Mouse (Mus musculus) layer of hippocampus, postnatal 36 days (tissue): ENCODE measurements at regions not wholly inside any gene's neighbourhood (a gene's known extent, or its start where the extent isn't known, plus 50 kb on each side); places are given as distances from the start of the nearest gene placed in this dataset.
A peak's percentile ranks its signal among the peaks of the same experiment; 100 is the strongest.
"Not testable (repeated sequence)": the region's sequence is repeated elsewhere in the genome, so short reads cannot be mapped to it uniquely, and the experiment has no call there.

Source experiments
- DNase-seq, 2 experiments: peaks; one replicate each; pipeline ENCODE4 v3.0.0; 2022

- peak in 1 of 2 experiments; percentile 33 for DNase-seq
Observed at GRCm38 (mm10) chr10:111354607-111355006, 56.1 kb downstream of the Bbs10 start.

- DNase-seq: not testable (repeated sequence)
Observed at GRCm38 (mm10) chr10:111358340-111358739, 59.9 kb downstream of the Bbs10 start.

DNA sequence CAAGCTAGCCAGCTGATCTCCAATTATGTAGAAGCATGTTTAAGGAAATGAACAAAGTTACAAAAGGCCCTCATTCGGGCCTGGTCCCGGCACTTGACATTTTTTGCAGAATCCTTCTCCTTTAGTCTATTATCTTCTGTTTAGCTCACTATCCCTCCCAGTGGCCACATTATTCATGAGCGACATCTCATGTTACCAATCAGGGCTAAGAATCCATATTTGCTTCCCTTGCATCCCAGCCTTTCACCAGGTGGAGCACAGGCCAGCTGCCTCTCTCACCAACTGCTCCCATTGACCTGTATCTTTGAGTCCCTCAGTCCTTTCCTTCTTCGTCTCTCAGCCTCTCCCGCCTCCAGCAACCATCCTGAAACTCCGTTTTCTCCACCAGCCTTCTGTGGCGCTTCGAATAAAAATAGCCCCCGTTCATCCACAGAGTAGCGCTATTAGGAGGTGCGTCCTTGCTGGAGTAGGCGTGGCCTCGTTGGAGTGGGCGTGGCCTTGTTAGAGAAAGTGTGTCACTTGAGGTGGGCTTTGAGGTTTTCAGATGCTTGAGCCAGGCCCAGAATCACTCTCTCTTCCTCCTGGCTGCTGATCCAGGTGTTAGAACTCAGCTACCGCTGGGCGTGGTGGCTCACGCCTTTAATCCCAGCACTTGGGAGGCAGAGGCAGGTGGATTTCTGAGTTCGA lies 63.4 kb downstream of the Bbs10 start:
- no peak for DNase-seq

DNA sequence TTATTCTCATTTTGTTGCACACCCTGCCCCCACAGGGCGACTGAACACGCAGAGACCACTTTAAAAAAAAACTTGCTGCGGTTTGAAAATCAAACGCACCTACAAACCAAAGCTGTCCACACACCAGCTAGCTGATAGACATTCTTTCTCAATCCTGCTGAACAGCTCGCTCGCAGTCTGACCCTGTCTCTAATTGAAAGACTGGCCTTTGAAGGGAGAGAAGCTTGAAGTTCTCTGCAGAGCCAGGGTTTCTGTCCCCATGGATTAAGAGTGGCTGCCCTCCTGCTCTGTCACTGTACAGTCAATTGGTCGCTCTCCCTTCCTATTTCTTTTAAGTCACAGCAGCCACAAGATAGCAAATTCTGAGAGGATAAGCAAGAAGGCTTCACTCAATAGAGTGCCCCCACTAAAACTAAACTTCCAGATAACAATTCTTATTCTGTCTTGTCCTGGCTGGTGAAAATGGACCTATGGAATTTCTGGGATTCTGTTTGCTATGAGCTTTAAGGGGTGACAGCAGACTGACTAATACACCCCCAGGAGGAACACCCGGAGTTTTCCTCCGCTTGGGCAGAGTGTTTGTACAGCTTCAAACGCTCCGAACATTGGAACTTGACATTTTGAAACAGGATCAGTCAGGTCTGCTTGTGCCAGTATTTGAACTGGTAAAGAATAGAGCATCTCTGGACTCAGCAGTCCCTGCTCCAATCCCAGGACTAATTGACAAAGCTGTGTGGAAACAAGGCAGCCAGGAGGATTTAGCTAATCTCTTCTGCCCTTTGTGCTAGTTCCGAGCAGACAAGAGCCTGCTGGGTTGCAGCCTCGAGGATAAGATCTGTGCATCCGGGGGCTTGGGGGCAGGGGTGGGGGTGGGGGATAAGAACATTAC lies 65.5 kb downstream of the Bbs10 start:
- no peak for DNase-seq

GRCm38 (mm10) chr10:111365011-111365410 lies 66.5 kb downstream of the Bbs10 start:
- DNase-seq: no peak

GRCm38 (mm10) chr10:111369046-111369445 lies 70.6 kb downstream of the Bbs10 start:
- DNase-seq: not testable (repeated sequence)

DNA sequence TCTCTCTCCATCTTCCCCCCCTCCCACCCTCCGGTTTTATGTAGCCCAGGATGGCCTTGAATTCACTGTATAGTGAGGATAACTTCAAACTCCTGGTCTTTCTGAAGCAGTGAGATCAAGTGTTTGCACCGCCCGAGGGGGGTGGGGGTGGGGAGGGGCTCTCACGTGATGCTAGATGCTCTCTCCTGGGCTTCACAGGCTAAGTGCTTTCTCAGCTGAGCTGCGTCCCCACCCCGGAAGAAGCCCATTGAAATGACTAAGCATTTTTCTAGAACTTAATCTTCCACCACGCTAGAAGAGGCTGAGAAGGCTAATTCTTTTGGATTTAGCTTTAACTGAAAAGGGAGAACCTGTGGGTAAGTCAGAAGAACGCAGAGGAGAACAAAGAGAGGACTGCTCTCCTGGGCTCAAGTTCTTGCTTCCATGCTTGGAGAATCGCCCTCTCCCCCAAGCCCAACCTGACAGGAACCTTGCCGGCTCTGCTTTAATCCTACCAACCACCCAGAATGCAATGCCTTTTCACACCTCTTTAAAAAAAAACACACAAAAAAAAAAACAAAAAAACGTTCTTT lies 79.7 kb downstream of the Bbs10 start:
- DNase-seq: no peak

DNA sequence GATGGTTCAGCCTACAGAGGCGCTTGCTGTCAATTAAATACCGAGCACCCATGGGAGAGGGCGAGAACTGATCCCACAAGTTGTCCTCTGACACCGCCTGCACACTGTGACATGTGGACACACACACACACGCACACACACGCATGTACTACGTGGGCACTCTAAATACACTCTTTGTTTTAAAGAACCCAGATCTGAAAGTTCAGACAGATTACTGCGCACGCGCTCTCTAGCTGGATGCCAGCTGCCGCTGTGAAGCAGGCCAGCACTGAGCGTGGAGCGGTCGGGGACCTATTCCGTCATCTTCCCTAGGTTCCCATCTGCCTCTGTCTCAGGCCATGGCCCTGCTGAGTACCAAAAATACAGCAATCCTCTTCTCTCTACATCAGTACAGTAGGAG lies 83.2 kb downstream of the Bbs10 start:
- DNase-seq: peak; percentile 59 to 61

DNA sequence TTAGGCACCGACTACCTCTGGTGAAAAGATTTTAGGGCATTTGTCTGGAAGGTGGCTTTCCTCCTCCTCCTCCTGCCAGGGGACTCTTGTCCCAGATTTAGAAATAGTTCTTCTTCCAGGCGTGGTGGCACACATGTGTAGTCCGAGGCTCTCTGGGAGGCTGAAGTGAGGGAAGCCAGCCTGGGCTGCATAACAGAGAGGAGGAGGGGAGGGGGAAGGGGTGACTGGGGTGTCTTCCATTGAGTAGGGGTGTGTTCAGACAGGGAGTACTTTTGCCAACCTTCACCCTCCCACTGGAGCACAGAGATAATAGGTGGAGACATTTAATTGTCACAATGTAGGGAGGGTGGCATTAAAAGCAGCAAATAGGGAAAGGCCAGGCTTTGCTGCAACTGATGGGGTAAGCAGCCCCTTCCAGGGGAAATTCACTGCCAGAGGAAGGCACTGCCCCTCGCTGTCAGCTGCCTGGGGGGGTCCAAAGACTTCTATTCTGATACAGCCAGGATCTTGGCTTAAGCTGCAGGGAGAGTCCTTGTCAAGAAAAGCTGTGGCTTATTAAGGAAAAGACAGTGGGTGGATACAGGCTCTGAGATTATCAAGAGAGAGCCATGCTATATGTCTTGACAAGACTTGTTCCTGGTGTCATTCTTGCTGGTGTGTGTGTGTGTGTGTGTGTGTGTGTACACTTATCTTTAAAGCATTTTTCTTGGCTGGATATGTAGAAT lies 83.9 kb downstream of the Bbs10 start:
- no peak for DNase-seq

GRCm38 (mm10) chr10:111385561-111385960 lies 87.1 kb downstream of the Bbs10 start:
- DNase-seq: no peak

GRCm38 (mm10) chr10:111387869-111388538 lies 85.0 kb upstream of the Nap1l1 start:
- no peak for DNase-seq

DNA sequence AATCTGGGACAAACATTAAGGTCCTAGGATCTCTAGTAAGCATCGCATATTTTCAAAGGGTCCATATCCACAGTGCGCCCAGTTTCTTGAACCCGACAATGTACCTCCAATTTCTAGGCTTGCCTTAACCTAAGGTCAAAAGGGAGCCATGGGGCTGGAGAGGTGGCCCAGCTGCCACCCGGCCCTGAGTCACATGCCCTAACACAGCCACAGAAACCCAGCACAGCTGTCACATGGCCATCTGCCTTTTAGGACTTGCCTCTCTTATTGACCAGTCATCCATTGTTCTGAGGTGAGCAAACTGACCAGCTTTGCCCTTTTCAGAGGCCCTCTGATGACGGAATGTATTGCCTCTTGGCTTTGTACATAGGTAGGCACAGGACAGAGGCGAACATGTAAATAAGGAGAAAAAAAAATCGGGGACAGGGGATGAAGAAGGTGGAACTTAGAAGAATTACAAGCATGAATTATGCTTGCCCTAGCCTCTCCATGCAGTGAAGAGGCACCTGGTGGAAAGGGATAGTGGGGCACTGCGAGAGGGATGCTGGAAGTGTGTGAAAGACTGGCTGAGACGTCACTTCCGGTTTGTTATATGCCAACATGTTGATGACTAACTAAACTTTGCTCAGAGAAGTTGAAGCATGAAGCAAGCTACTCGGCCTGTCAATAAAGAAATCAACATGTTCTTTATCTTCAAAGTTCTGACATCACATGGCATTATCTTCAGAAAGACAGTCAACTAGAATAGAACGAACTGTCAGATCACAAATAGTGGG lies 84.3 kb upstream of the Nap1l1 start:
- no peak for DNase-seq

GRCm38 (mm10) chr10:111389890-111390289 lies 83.1 kb upstream of the Nap1l1 start:
- DNase-seq: peak; percentile 66 to 72

GRCm38 (mm10) chr10:111394421-111394820 lies 78.6 kb upstream of the Nap1l1 start:
- DNase-seq: no peak

- DNase-seq: no peak
Observed at GRCm38 (mm10) chr10:111405071-111405470, 68.0 kb upstream of the Nap1l1 start.

- DNase-seq: no peak
Observed at GRCm38 (mm10) chr10:111408887-111409286, 64.1 kb upstream of the Nap1l1 start.

DNA sequence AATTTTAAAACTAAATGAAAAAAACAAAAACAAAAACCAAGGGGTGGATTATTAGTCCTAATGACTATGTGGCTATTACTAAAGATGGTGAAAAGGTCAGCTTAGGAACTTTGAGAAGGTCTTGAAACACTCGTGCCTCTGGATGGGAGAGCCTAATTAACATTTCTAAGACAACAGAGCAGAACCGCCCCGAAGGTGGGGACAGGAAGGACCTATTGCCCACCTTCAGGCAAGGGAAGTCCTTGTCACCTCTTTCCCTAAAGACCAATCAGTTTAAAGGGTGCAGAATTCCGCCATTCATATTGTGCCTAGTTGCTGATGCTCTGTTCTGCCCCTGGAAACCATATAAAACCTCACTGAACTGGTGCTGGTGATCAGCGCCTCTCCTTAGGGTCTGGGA lies 63.5 kb upstream of the Nap1l1 start:
- no peak for DNase-seq

DNA sequence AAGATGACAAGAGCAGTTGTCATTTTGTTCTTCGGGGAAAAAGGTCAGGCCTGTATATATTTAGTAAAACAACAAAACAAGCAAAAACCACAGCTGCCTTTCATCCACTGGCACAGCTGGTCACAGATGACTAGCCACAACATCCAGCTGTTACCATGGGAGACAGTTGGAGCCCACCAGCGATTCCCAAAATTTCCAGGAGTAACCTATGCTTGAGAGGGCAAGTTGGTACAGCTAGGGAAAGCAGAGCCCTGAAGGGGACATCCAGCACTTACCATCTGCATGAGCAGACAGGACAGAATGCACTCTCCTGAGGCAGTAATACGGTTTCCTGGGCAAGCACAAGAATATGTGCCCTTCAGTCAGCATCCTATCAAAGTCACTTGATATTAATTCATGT lies 62.9 kb upstream of the Nap1l1 start:
- DNase-seq: no peak

- DNase-seq: no peak
Observed at GRCm38 (mm10) chr10:111411533-111411932, 61.5 kb upstream of the Nap1l1 start.

GRCm38 (mm10) chr10:111416611-111417130 lies 56.4 kb upstream of the Nap1l1 start:
- DNase-seq: no peak
